Mouse (Mus musculus) skeletal muscle tissue, adult 2 months (tissue): Measurements from ENCODE around the gene Eml1.
A peak's percentile ranks its signal among the peaks of the same experiment; 100 is the strongest.

Source experiments
- DNase-seq: peaks from one replicate; pipeline ENCODE4 v3.0.0-alpha.2; 2012; ENCODE audit warnings: low read depth, low spot score

Eml1 gene

GRCm38 (mm10) chr12:108422495-108422857 lies 51.7 kb downstream of the Eml1 start:
- DNase-seq, result peak; percentile 32

GRCm38 (mm10) chr12:108422858-108423631 lies 52.3 kb downstream of the Eml1 start:
- peak; percentile 57 for DNase-seq

GRCm38 (mm10) chr12:108430964-108431363 lies 60.2 kb downstream of the Eml1 start:
- DNase-seq, result no peak

- no peak for DNase-seq
These were observed 61.0 kb downstream of the Eml1 start for GRCm38 (mm10) chr12:108431714-108432113.

GRCm38 (mm10) chr12:108432578-108432977 lies 61.8 kb downstream of the Eml1 start:
- DNase-seq, result no peak

- DNase-seq, result no peak
These were observed 62.3 kb downstream of the Eml1 start for GRCm38 (mm10) chr12:108433030-108433429.

- peak; percentile 52 for DNase-seq
These were observed 62.7 kb downstream of the Eml1 start for GRCm38 (mm10) chr12:108433498-108433897.

GRCm38 (mm10) chr12:108435444-108436015 lies 64.8 kb downstream of the Eml1 start:
- DNase-seq, result no peak

- peak; percentile 47 for DNase-seq
These were observed 65.5 kb downstream of the Eml1 start for GRCm38 (mm10) chr12:108436029-108436923.

GRCm38 (mm10) chr12:108437446-108437845 lies 66.7 kb downstream of the Eml1 start:
- no peak for DNase-seq

GRCm38 (mm10) chr12:108443271-108443670 lies 72.5 kb downstream of the Eml1 start:
- DNase-seq, result no peak

- DNase-seq, result no peak
These were observed 73.0 kb downstream of the Eml1 start for GRCm38 (mm10) chr12:108443708-108444107.

- DNase-seq, result no peak
These were observed 73.7 kb downstream of the Eml1 start for GRCm38 (mm10) chr12:108444166-108445115.

GRCm38 (mm10) chr12:108446721-108447120 lies 76.0 kb downstream of the Eml1 start:
- no peak for DNase-seq

- no peak for DNase-seq
These were observed 77.6 kb downstream of the Eml1 start for GRCm38 (mm10) chr12:108448396-108448795.

GRCm38 (mm10) chr12:108449935-108450334 lies 79.2 kb downstream of the Eml1 start:
- DNase-seq, result no peak

- DNase-seq, result no peak
These were observed 79.8 kb downstream of the Eml1 start for GRCm38 (mm10) chr12:108450546-108450945.

GRCm38 (mm10) chr12:108452151-108452874 lies 81.6 kb downstream of the Eml1 start:
- DNase-seq, result no peak

GRCm38 (mm10) chr12:108453561-108454044 lies 82.8 kb downstream of the Eml1 start:
- DNase-seq, result no peak

GRCm38 (mm10) chr12:108455004-108455403 lies 84.2 kb downstream of the Eml1 start:
- DNase-seq, result no peak
